Mouse (Mus musculus): ENCODE measurements around the gene Gfra1.

- TF ChIP-seq CHD2 (IDR thresholded peaks at IDR 0.05; ENCODE audit: low read depth, low read length), result no peak
- no peak for TF ChIP-seq ZNF384 (IDR thresholded peaks at IDR 0.05; ENCODE audit: low read depth, low read length)
These were observed 59.7 kb downstream of the Gfra1 start for GRCm38 (mm10) chr19:58395785-58396603.
